Mouse (Mus musculus): Measurements from ENCODE around the gene Fbxw10. TPM values are rescaled to one million over a fixed set of nuclear protein-coding genes. Genes with fewer than 3 reads are reported as not detected.

The Fbxw10 gene
- polyA plus RNA-seq, 1 experiment from 2014 or later = 0.24 TPM

DNA sequence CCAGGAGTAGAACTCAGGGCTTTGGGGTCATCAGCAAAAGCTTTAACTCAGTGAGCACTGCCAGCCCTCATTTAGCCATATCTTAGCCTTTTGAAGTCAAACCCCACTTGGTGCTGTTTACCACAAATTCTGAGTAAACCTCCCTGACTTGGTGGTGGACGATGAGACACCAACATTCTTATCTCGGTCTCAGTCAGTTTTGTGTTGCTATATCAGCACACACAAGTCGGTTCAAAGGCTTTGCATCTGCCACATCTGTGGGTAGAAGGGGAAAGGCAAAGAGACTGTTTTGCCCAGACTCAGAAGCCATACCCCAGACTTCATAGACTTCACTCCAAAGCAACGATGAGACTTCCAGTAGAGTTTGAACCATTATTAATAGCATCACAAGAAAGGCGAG is 2.3 kb upstream of the Fbxw10 start:
- H3K36me3 ChIP-seq (ENCODE audit: insufficient read depth) = no peaks in the 10 kb centered on the region
- ATAC-seq (ENCODE audit: insufficient read depth) = no peak

DNA sequence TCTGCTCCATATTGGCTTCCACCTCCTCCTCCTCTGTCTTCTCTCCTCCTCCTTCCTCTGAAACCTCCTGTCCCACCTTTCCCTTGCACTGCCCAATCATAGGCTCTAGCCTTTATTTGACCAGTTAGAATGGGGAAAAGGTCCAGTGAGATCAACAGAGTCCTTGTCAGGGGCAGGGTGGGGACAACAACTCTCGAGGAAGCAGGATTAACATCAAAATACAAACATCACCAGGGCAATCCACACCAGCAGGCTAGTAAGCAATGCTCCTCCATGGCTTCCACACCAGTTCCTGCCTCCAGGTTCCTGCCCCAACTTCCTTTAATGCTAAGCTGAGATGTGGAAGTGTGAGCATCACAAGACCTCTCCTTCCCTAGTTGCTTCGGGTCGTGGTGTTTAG is 1.1 kb upstream of the Fbxw10 start:
- ATAC-seq (ENCODE audit: insufficient read depth) = no peak
- no peaks in the 10 kb centered on the region for H3K4me1 ChIP-seq (ENCODE audit: insufficient read depth)

More for the DNA sequence above, 2.3 kb upstream of the Fbxw10 start:
- DNase-seq = no peak
- no peak overlapping the region for H3K9ac ChIP-seq
- H3K4me3 ChIP-seq (ENCODE audit: low read depth, low read length) = no peak overlapping the region
- no peaks in the 10 kb centered on the region for H3K4me1 ChIP-seq (ENCODE audit: insufficient read depth)
- no peaks in the 10 kb centered on the region for H3K27me3 ChIP-seq (ENCODE audit: insufficient read depth, low read length)
- 68% methylated on average over 5 of the region's 5 CpGs for WGBS
- H3K4me2 ChIP-seq = no peak overlapping the region
- no peaks in the 10 kb centered on the region for H3K9me3 ChIP-seq (ENCODE audit: low read depth, low read length)
- no peak overlapping the region for H3K27ac ChIP-seq (ENCODE audit: low read depth)
- TF ChIP-seq CTCF (IDR thresholded peaks at IDR 0.05; ENCODE audit: low read depth) = no peak

DNA sequence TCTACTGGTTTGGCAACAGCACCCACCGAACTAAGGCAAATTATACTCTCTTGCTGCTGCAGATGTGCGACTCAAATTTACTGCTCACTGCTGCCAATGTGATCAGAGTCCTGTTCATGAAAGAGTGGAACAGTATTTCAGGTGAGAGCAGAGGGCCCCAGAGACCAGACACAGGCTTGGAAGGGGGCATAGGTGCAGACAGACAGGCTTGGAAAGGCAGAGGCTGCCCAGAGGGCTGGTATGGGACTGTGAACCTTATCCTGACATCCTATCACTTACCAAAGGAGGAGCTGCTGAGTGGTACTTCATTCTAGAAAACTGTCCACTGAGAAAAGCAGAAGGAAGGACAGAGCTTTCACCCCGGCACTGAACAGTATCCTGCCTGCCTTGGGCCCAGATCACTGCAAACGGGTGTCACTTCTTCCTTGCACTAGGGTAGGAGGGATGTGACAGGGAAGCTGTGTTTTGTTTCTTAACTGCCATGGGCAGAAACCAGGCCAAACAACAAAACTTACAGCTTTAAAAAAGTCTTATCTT is 854 bp downstream of the Fbxw10 start:
- Histone ChIP-seq H3K27ac (ENCODE audit: low read depth) (no peak overlapping the region), H3K4me1 (ENCODE audit: insufficient read depth) (no peaks in the 10 kb centered on the region), H3K9ac (no peak overlapping the region), H3K4me2 (no peak overlapping the region), H3K27me3 (ENCODE audit: insufficient read depth, low read length) (no peaks in the 10 kb centered on the region), H3K9me3 (ENCODE audit: low read depth, low read length) (no peaks in the 10 kb centered on the region), H3K36me3 (ENCODE audit: insufficient read depth) (no peaks in the 10 kb centered on the region), H3K4me3 (ENCODE audit: low read depth, low read length) (no peak overlapping the region)
- TF ChIP-seq CTCF (IDR thresholded peaks at IDR 0.05; ENCODE audit: low read depth) = no peak
- DNase-seq (peak; percentile 4), ATAC-seq (ENCODE audit: insufficient read depth) (no peak)
- WGBS = 39% methylated on average over 4 of the region's 4 CpGs

More for the DNA sequence above, 1.1 kb upstream of the Fbxw10 start:
- no peaks in the 10 kb centered on the region for H3K27me3 ChIP-seq (ENCODE audit: insufficient read depth, low read length)
- no peak for TF ChIP-seq CTCF (IDR thresholded peaks at IDR 0.05; ENCODE audit: low read depth)
- H3K36me3 ChIP-seq (ENCODE audit: insufficient read depth) = no peaks in the 10 kb centered on the region
- WGBS = 65% methylated on average over 3 of the region's 3 CpGs
- H3K4me2 ChIP-seq = no peak overlapping the region
- H3K27ac ChIP-seq (ENCODE audit: low read depth) = no peak overlapping the region
- no peak for DNase-seq
- H3K4me3 ChIP-seq (ENCODE audit: low read depth, low read length) = no peak overlapping the region
- H3K9ac ChIP-seq = no peak overlapping the region
- H3K9me3 ChIP-seq (ENCODE audit: low read depth, low read length) = no peaks in the 10 kb centered on the region

DNA sequence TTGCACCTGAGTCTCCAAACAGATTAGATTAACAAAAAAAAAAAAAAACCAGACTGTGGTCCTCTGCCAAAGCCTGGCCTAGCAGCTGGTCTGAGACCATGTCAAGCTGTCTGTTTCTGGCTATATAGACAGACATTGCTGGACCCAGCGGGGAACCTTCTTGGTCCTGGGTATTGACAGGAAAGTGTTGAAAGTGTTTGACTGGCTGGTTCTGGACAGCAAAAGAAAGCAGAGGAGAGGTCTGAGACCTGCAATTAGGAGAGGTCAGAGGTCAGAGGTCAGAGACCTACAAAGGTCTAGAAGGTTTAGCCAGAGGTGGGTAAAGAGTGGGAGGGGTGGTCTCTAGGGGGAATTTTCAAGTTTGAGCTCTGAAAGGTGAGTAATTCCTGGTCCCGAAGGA is 1.4 kb downstream of the Fbxw10 start:
- no peak for DNase-seq
- no peak overlapping the region for H3K9ac ChIP-seq
- no peak for ATAC-seq (ENCODE audit: insufficient read depth)

DNA sequence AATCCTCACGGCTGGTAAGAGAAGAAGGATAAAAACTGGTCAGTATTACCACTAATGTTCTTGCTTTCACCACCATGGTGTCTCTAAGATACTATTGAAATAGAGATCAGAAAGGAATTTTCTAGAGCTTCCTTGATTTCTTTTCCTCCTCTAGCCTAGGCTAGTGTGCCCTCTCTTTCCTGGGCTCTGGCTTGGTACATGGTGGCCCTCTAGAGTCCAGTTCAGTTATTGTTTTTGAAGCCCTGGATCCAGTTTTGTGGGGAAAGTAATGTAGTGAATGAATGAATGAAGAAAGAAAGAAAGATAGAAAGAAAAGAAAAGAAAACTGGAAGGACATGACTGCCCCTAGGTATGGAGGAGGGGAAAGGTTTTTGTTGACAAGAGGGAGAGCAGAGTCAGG is 4.3 kb downstream of the Fbxw10 start:
- no peaks in the 10 kb centered on the region for H3K27me3 ChIP-seq (ENCODE audit: insufficient read depth, low read length)
- H3K9ac ChIP-seq = no peak overlapping the region
- no peak overlapping the region for H3K4me2 ChIP-seq
- no peaks in the 10 kb centered on the region for H3K9me3 ChIP-seq (ENCODE audit: low read depth, low read length)
- DNase-seq (peak; percentile 71), ATAC-seq (ENCODE audit: insufficient read depth) (peak; percentile 54; the same call in 1 of the 2 replicates)
- no peaks in the 10 kb centered on the region for H3K4me1 ChIP-seq (ENCODE audit: insufficient read depth)
- H3K4me3 ChIP-seq (ENCODE audit: low read depth, low read length) = no peak overlapping the region
- 76% methylated on average over 1 of the region's 1 CpGs for WGBS
- no peak overlapping the region for H3K27ac ChIP-seq (ENCODE audit: low read depth)
- TF ChIP-seq CTCF (IDR thresholded peaks at IDR 0.05; ENCODE audit: low read depth) = peak; percentile 71
- H3K36me3 ChIP-seq (ENCODE audit: insufficient read depth) = no peaks in the 10 kb centered on the region

More for the DNA sequence above, 1.4 kb downstream of the Fbxw10 start:
- Histone ChIP-seq H3K27me3 (ENCODE audit: insufficient read depth, low read length) (no peaks in the 10 kb centered on the region), H3K4me1 (ENCODE audit: insufficient read depth) (no peaks in the 10 kb centered on the region), H3K9me3 (ENCODE audit: low read depth, low read length) (no peaks in the 10 kb centered on the region), H3K27ac (ENCODE audit: low read depth) (no peak overlapping the region), H3K36me3 (ENCODE audit: insufficient read depth) (no peaks in the 10 kb centered on the region), H3K4me2 (no peak overlapping the region), H3K4me3 (ENCODE audit: low read depth, low read length) (no peak overlapping the region)
- WGBS = 52% methylated on average over 2 of the region's 2 CpGs
- TF ChIP-seq CTCF (IDR thresholded peaks at IDR 0.05; ENCODE audit: low read depth) = no peak

DNA sequence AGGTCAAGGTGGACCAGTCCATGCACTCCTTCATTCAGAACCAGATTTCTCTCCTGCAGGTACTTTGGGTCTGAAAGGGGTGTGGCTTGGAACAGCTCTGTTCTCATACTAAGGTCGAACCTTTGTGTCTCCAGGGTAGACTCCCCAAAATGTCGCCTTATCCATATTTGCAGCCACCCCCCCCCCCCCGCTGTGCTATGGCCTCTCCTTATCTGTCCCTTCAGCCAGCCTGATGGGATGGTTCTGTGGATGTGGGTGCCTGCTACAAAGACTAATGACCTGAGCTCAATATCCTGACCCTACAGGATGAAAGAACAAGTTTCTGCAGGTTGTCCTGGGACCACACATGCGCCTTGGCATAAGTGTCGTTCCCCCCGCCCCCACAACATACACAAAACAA is 6.5 kb downstream of the Fbxw10 start:
- no peak for DNase-seq
- no peak overlapping the region for H3K4me2 ChIP-seq
- H3K27me3 ChIP-seq (ENCODE audit: insufficient read depth, low read length) = no peaks in the 10 kb centered on the region
- no peak for ATAC-seq (ENCODE audit: insufficient read depth)
- WGBS = 79% methylated on average over 6 of the region's 6 CpGs
- no peaks in the 10 kb centered on the region for H3K9me3 ChIP-seq (ENCODE audit: low read depth, low read length)
- TF ChIP-seq CTCF (IDR thresholded peaks at IDR 0.05; ENCODE audit: low read depth) = no peak
- no peak overlapping the region for H3K4me3 ChIP-seq (ENCODE audit: low read depth, low read length)
- no peaks in the 10 kb centered on the region for H3K36me3 ChIP-seq (ENCODE audit: insufficient read depth)
- no peak overlapping the region for H3K27ac ChIP-seq (ENCODE audit: low read depth)
- H3K4me1 ChIP-seq (ENCODE audit: insufficient read depth) = no peaks in the 10 kb centered on the region
- no peak overlapping the region for H3K9ac ChIP-seq

DNA sequence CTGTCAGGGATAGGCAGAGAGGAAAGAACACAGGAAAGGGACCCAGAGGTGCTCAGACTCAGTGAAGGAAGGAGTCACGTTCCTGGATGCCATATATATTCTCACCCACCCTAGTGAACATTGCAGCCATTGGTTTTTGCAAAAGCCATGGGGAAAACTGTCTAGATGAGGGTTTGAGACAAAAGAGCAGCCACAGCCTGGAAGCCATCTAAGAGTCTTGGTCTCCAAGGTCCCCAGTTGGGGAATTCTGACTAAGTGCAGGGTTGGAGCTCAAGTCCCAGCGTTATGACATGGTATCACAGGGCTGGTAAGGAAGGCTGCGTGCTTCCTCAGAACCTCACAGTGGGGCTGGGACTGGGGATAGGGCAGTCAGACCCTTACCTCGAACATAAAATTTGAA is 18.7 kb downstream of the Fbxw10 start:
- Histone ChIP-seq H3K9ac (no peak overlapping the region), H3K36me3 (ENCODE audit: insufficient read depth) (no peaks in the 10 kb centered on the region), H3K9me3 (ENCODE audit: low read depth, low read length) (no peaks in the 10 kb centered on the region), H3K4me3 (ENCODE audit: low read depth, low read length) (no peak overlapping the region), H3K27me3 (ENCODE audit: insufficient read depth, low read length) (no peaks in the 10 kb centered on the region), H3K4me1 (ENCODE audit: insufficient read depth) (no peaks in the 10 kb centered on the region), H3K4me2 (no peak overlapping the region), H3K27ac (ENCODE audit: low read depth) (no peak overlapping the region)
- WGBS = 77% methylated on average over 4 of the region's 4 CpGs
- ATAC-seq (ENCODE audit: insufficient read depth) (no peak), DNase-seq (no peak)
- TF ChIP-seq CTCF (IDR thresholded peaks at IDR 0.05; ENCODE audit: low read depth) = no peak

DNA sequence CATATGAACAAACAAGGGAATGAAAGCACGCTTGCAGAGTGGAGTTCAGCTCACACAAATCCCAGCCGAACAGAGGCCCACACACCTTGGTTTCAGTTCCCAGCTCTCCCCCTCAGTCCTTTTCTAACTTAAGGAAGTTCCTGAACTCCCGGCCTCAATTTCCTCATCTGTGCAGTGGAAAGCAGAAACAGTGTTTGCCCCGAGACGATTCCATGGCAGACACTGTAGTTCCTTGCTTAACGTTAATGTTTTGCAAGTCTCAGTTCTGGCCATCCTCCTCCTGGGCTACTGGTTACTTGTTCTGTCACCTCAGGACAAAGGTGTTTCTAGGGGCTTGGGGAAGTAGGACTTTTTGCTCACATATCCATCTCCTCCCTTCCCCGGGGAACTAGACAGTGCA is 19.8 kb downstream of the Fbxw10 start:
- H3K36me3 ChIP-seq (ENCODE audit: insufficient read depth) = no peaks in the 10 kb centered on the region
- ATAC-seq (ENCODE audit: insufficient read depth) (no peak), DNase-seq (no peak)
- no peak overlapping the region for H3K4me2 ChIP-seq
- no peak for TF ChIP-seq CTCF (IDR thresholded peaks at IDR 0.05; ENCODE audit: low read depth)
- H3K9ac ChIP-seq = no peak overlapping the region
- no peak overlapping the region for H3K27ac ChIP-seq (ENCODE audit: low read depth)
- no peaks in the 10 kb centered on the region for H3K9me3 ChIP-seq (ENCODE audit: low read depth, low read length)
- H3K4me1 ChIP-seq (ENCODE audit: insufficient read depth) = no peaks in the 10 kb centered on the region
- H3K27me3 ChIP-seq (ENCODE audit: insufficient read depth, low read length) = no peaks in the 10 kb centered on the region
- WGBS = 73% methylated on average over 7 of the region's 7 CpGs
- no peak overlapping the region for H3K4me3 ChIP-seq (ENCODE audit: low read depth, low read length)
